Mouse (Mus musculus) hindbrain, postnatal 0 days (tissue): Measurements from ENCODE around the gene Axdnd1. TPM values are rescaled to one million over a fixed set of nuclear protein-coding genes. Genes with fewer than 3 reads are reported as not detected.
"Not testable (repeated sequence)": the region's sequence is repeated elsewhere in the genome, so short reads cannot be mapped to it uniquely, and the experiment has no call there.

Source experiments
- ATAC-seq: fragments of 200-750 bp; cut with Nextera tagmentation; 2 replicates; pipeline ENCODE4 v1.8.0; 2017; ENCODE audit warnings: mild to moderate bottlenecking, moderate TSS enrichment, moderate library complexity
- DNase-seq: peaks from one replicate; pipeline ENCODE4 v3.0.0-alpha.2; 2015; ENCODE audit warnings: low spot score
- H3K27ac ChIP-seq: fragments of 300-500 bp; sonication (generic); 2 replicates; pipeline ENCODE4 v1.5.1; 2014; ENCODE audit warnings: mild to moderate bottlenecking
- H3K27me3 ChIP-seq: fragments of 300-500 bp; sonication (generic); 2 replicates; pipeline ENCODE4 v1.6.1; 2014; ENCODE audit warnings: low read length, mixed read lengths; ENCODE audit not compliant: insufficient read depth
- H3K36me3 ChIP-seq: fragments of 300-500 bp; sonication (generic); 2 replicates; pipeline ENCODE4 v1.6.1; 2014; ENCODE audit warnings: low read length, mixed read lengths; ENCODE audit not compliant: insufficient read depth
- H3K4me1 ChIP-seq: fragments of 300-500 bp; sonication (generic); 2 replicates; pipeline ENCODE4 v1.6.1; 2014; ENCODE audit warnings: antibody characterized with exemption, low read length, mixed read lengths; ENCODE audit not compliant: insufficient read depth
- H3K4me2 ChIP-seq: fragments of 300-500 bp; sonication (generic); 2 replicates; pipeline ENCODE4 v1.6.1; 2014; ENCODE audit warnings: low read depth, mild to moderate bottlenecking, low read length, moderate library complexity, mixed read lengths
- H3K4me3 ChIP-seq: fragments of 300-500 bp; sonication (generic); 2 replicates; pipeline ENCODE4 v1.5.1; 2014; ENCODE audit warnings: low read length
- H3K9ac ChIP-seq: fragments of 300-500 bp; sonication (generic); replicated peaks from 2 replicates; pipeline ENCODE4 v1.6.1; 2014; ENCODE audit warnings: mild to moderate bottlenecking, low read length, moderate library complexity, mixed read lengths
- H3K9me3 ChIP-seq: fragments of 300-500 bp; sonication (generic); 2 replicates; pipeline ENCODE4 v1.6.1; 2016; ENCODE audit warnings: low read length, mixed read lengths
- CTCF ChIP-seq: IDR thresholded peaks from 2 replicates; pipeline ENCODE4 v1.5.1; 2016; ENCODE audit warnings: antibody characterized with exemption, control low read depth, low read depth
- WGBS: fragments of 180-500 bp; shearing (Covaris S2); extraction: QIAGEN DNeasy Blood & Tissue Kit; methylation state at CpG from one replicate; pipeline ENCODE4 v1.1.7; 2014; 5-methylcytosine and 5-hydroxymethylcytosine counted together
- polyA plus RNA-seq: library from polyadenylated mRNA; unstranded; fragments of >200 nt; fragmentation: Nextera tagmentation; extraction: Ambion mirVana; gene quantifications from 2 replicates; pipeline ENCODE4 v1.2.1, GENCODE M21; 2015
- total RNA-seq: library from RNA; depleted of rRNA; stranded (reverse); fragments of >200 nt; gene quantifications from 2 replicates; pipeline ENCODE4 v1.2.3, GENCODE M21; 2014

The Axdnd1 gene
- total and polyA plus RNA-seq, 2 experiments from 2014 or later, result 0.16 to 0.40 TPM

- peak within 1 kb of the TSS; percentile 46 for H3K4me2 ChIP-seq
- 9% methylated on average over 29 of the region's 29 CpGs for WGBS
- no peak for ATAC-seq
- no peak for TF ChIP-seq CTCF
- H3K9me3 ChIP-seq, result no peaks in the 10 kb centered on the region
- no peaks in the 10 kb centered on the region for H3K36me3 ChIP-seq
- no peak for DNase-seq
- 0 out of 2 replicates have a peak, but pooled peaks cover 3% of the 10 kb centered on the region for H3K4me1 ChIP-seq
- no peak within 1 kb of the TSS for H3K27ac ChIP-seq
- peaks cover 34% of the 10 kb centered on the region for H3K27me3 ChIP-seq
- peak within 1 kb of the TSS; percentile 18; the same call in 1 of the 2 replicates for H3K4me3 ChIP-seq
- H3K9ac ChIP-seq, result no peak within 1 kb of the TSS
Measured at GRCm38 (mm10) chr1:156310630-156311029, 110.3 kb downstream of the Axdnd1 start, which contains the start of gene Nphs2. Nphs2 (plus strand) TSS chr1:156310727.

GRCm38 (mm10) chr1:156308595-156308994 is 112.4 kb downstream of the Axdnd1 start:
- Histone ChIP-seq H3K27me3 (peaks cover 34% of the 10 kb centered on the region), H3K27ac (no peak overlapping the region), H3K4me2 (no peak overlapping the region), H3K9ac (no peak overlapping the region), H3K9me3 (no peaks in the 10 kb centered on the region), H3K36me3 (no peaks in the 10 kb centered on the region), H3K4me1 (0 out of 2 replicates have a peak, but pooled peaks cover 3% of the 10 kb centered on the region), H3K4me3 (no peak overlapping the region)
- no peak for ATAC-seq
- no peak for TF ChIP-seq CTCF
- 74% methylated on average over 1 of the region's 1 CpGs for whole genome bisulfite sequencing
- DNase-seq, result no peak

- peaks cover 4% of the 10 kb centered on the region; the same call in 1 of the 2 replicates for H3K27me3 ChIP-seq
- ATAC-seq, result peak; percentile 91
- H3K9ac ChIP-seq, result peak within 1 kb of the TSS; percentile 59
- no peaks in the 10 kb centered on the region for H3K9me3 ChIP-seq
- peak; percentile 68 for DNase-seq
- peak within 1 kb of the TSS; percentile 57 for H3K4me3 ChIP-seq
- no peak within 1 kb of the TSS for H3K27ac ChIP-seq
- H3K4me1 ChIP-seq, result no peaks in the 10 kb centered on the region
- WGBS, result under 1% methylated on average over 80 of the region's 85 CpGs
- no peaks in the 10 kb centered on the region for H3K36me3 ChIP-seq
- peak within 1 kb of the TSS; percentile 94 for H3K4me2 ChIP-seq
- no peak for TF ChIP-seq CTCF
Measured at GRCm38 (mm10) chr1:156302911-156303749, 117.8 kb downstream of the Axdnd1 start, which contains the start of gene Tdrd5. Tdrd5 (minus strand) TSS chr1:156303664.

- 93% methylated on average over 6 of the region's 6 CpGs for WGBS
- no peaks in the 10 kb centered on the region for H3K27me3 ChIP-seq
- ATAC-seq, result no peak
Measured at GRCm38 (mm10) chr1:156290016-156290415, 130.9 kb downstream of the Axdnd1 start.

GRCm38 (mm10) chr1:156289222-156289587 is 131.8 kb downstream of the Axdnd1 start:
- not testable (repeated sequence) for H3K27ac ChIP-seq, ATAC-seq, H3K9me3 ChIP-seq, H3K4me2 ChIP-seq, DNase-seq, H3K4me3 ChIP-seq, H3K27me3 ChIP-seq, H3K36me3 ChIP-seq, H3K4me1 ChIP-seq, H3K9ac ChIP-seq
- 71% methylated on average over 9 of the region's 10 CpGs for WGBS

More at GRCm38 (mm10) chr1:156290016-156290415, 130.9 kb downstream of the Axdnd1 start:
- Histone ChIP-seq H3K4me1 (no peaks in the 10 kb centered on the region), H3K4me3 (no peak overlapping the region), H3K9me3 (no peaks in the 10 kb centered on the region), H3K9ac (no peak overlapping the region), H3K27ac (no peak overlapping the region), H3K4me2 (no peak overlapping the region), H3K36me3 (no peaks in the 10 kb centered on the region)
- no peak for TF ChIP-seq CTCF
- no peak for DNase-seq

- DNase-seq, result no peak
- Histone ChIP-seq H3K9me3 (no peaks in the 10 kb centered on the region), H3K27me3 (no peaks in the 10 kb centered on the region), H3K4me2 (no peak overlapping the region), H3K27ac (no peak overlapping the region), H3K9ac (no peak overlapping the region), H3K4me1 (no peaks in the 10 kb centered on the region), H3K4me3 (no peak overlapping the region), H3K36me3 (no peaks in the 10 kb centered on the region)
- 80% methylated on average over 9 of the region's 9 CpGs for WGBS
- TF ChIP-seq CTCF, result no peak
- no peak for ATAC-seq
Measured at GRCm38 (mm10) chr1:156288556-156289221, 132.3 kb downstream of the Axdnd1 start.

- WGBS, result 83% methylated on average over 5 of the region's 5 CpGs
- ATAC-seq, result no peak
Measured at GRCm38 (mm10) chr1:156285541-156285896, 135.4 kb downstream of the Axdnd1 start.

More at GRCm38 (mm10) chr1:156285541-156285896, 135.4 kb downstream of the Axdnd1 start:
- no peak for DNase-seq
- no peak overlapping the region for H3K4me3 ChIP-seq
- no peaks in the 10 kb centered on the region for H3K9me3 ChIP-seq
- no peak overlapping the region for H3K9ac ChIP-seq
- no peaks in the 10 kb centered on the region for H3K27me3 ChIP-seq
- no peak overlapping the region for H3K4me2 ChIP-seq
- no peaks in the 10 kb centered on the region for H3K36me3 ChIP-seq
- H3K4me1 ChIP-seq, result no peaks in the 10 kb centered on the region
- no peak overlapping the region for H3K27ac ChIP-seq
- no peak for TF ChIP-seq CTCF
